Mouse (Mus musculus) bone marrow, adult 2 months (tissue): ENCODE measurements around the gene Kremen2.

ENCODE experiments used
- CTCF ChIP-seq: fragments of 200-500 bp; IDR thresholded peaks from 2 replicates; pipeline ENCODE4 v1.5.1; 2011; ENCODE audit warnings: low read length, control low read depth; ENCODE audit not compliant: control insufficient read depth, insufficient read depth
- POLR2A ChIP-seq: fragments of 200-500 bp; IDR thresholded peaks from 2 replicates; pipeline ENCODE4 v1.6.1; 2011; ENCODE audit warnings: low read depth, mild to moderate bottlenecking, control low read depth, low read length, borderline replicate concordance; ENCODE audit not compliant: control insufficient read depth

DNA sequence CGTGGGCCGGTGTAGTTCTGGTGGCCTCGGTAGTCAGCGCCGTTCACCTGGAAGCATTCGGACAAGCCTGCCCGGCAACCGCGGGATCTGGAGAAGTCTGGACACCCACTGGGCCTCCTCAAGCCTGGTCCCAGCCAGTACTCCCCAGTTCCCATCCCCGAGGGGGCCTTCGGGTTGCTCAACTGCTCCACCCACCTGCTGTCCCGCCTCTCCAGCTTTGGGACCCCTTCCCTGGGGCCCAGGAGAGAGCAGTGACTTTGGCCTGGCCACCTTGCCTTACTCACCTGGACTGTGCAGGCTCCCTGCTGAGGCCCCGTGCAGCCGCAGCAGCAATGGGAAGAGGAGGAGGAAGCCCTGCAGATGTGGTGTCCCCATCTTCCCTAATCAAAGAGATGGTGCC, 982 bp downstream of the Kremen2 start:
- TF ChIP-seq CTCF, result no peak
- no peak for TF ChIP-seq POLR2A
